In genomic region chr7:119795311-119795710, GRCm38 (mm10) we compare ENCODE assay signal across 10 mouse cellular contexts. TPM values are rescaled to one million over a fixed set of nuclear protein-coding genes. Genes with fewer than 3 reads are reported as not detected.
A peak's percentile ranks its signal among the peaks of the same experiment; 100 is the strongest.
DNase-seq lines count a peak whose midpoint lies in the region; ATAC-seq lines count a peak whose summit lies in the region.
"Had no signal": no experiment of that assay in that cellular context is flagged by ENCODE, and none has a peak within 500 bp of the region (broad histone marks: within the 10 kb centered on the region; RNA-seq: fewer than 3 reads in every experiment).

No protein-coding gene starts in this region.

- no peak overlapping the region for H3K9ac ChIP-seq in neural tube, embryonic 11.5 days (ENCODE audit: low read length)
- H3K9ac ChIP-seq in liver, embryonic 13.5 days, result peak overlapping the region; percentile 33

- intact Hi-C loops in gastrocnemius, postnatal 14 days (cut with DNase I; ENCODE audit: low total_unique reads), result no loop called here

- H3K4me1 ChIP-seq in neural tube, embryonic 11.5 days (ENCODE audit: control insufficient read depth, insufficient read depth, low read length), result no peaks in the 10 kb centered on the region; the same call in 1 of the 2 replicates
- peaks cover 21% of the 10 kb centered on the region for H3K4me1 ChIP-seq in liver, embryonic 13.5 days (replicated peaks)

- H3K27ac ChIP-seq in neural tube, embryonic 11.5 days (ENCODE audit: low read depth, low read length), result no peak overlapping the region
- H3K27ac ChIP-seq in liver, embryonic 13.5 days, result peak overlapping the region; percentile 3; the same call in 1 of the 2 replicates

- no peak for ATAC-seq in neural tube, embryonic 11.5 days (ENCODE audit: insufficient read depth, low FRiP score, low TSS enrichment)
- peak; percentile 59 for ATAC-seq in liver, embryonic 13.5 days (ENCODE audit: low read depth)
- ATAC-seq in monocyte, adult 5-6 weeks (replicated peaks; ENCODE audit: insufficient number of reproducible peaks, low FRiP score, low TSS enrichment, poor library complexity, severe bottlenecking), result no peak

- H3K4me3 ChIP-seq in neural tube, embryonic 11.5 days (ENCODE audit: low read depth, low read length), result 0 out of 2 replicates have a peak overlapping the region, but pooled peaks have one; percentile 6
- peak overlapping the region; percentile 44 for H3K4me3 ChIP-seq in liver, embryonic 13.5 days (replicated peaks)

- H3K9me3 ChIP-seq in neural tube, embryonic 11.5 days (ENCODE audit: control insufficient read depth, low read length), result no peaks in the 10 kb centered on the region
- no peaks in the 10 kb centered on the region for H3K9me3 ChIP-seq in liver, embryonic 13.5 days (replicated peaks)

- H3K27me3 ChIP-seq in neural tube, embryonic 11.5 days (ENCODE audit: control insufficient read depth, insufficient read depth, low read length), result no peaks in the 10 kb centered on the region
- no peaks in the 10 kb centered on the region for H3K27me3 ChIP-seq in liver, embryonic 13.5 days

- H3K36me3 ChIP-seq in neural tube, embryonic 11.5 days (ENCODE audit: control insufficient read depth, insufficient read depth, low read length), result 0 out of 2 replicates have a peak, but pooled peaks cover 2% of the 10 kb centered on the region
- H3K36me3 ChIP-seq in liver, embryonic 13.5 days, result peaks cover 15% of the 10 kb centered on the region

- peak overlapping the region; percentile 39 for H3K4me2 ChIP-seq in neural tube, embryonic 11.5 days (ENCODE audit: low read depth)
- H3K4me2 ChIP-seq in liver, embryonic 13.5 days, result peak overlapping the region; percentile 56

- peak; percentile 10 for DNase-seq in embryo, embryonic 10.5 days (ENCODE audit: low spot score)
- DNase-seq in embryo, embryonic 11 days, result no peak
- no peak for DNase-seq in neural tube, embryonic 11.5 days (ENCODE audit: low spot score)
- no peak for DNase-seq in neural tube, embryonic 10.5 days (ENCODE audit: extremely low spot score, low spot score)
- DNase-seq in liver, embryonic 13.5 days, result no peak
- no peak for DNase-seq in gastrocnemius, postnatal 14 days
- DNase-seq in cerebellum, postnatal 14 days, result no peak
- DNase-seq: gastrocnemius, postnatal 10 days had no signal

RNA-seq across cellular contexts. Expression of gene Eri2, which starts 1.5 kb away (rescaled TPM):
- 33.2 and 33.5 TPM in 2 replicates for polyA plus RNA-seq in neural tube, embryonic 11.5 days (2014; fragmentation: Nextera tagmentation; extraction: Ambion mirVana)
- 12.4 and 15.9 TPM in 2 replicates for polyA plus RNA-seq in liver, embryonic 13.5 days (2015; fragmentation: Nextera tagmentation; extraction: Ambion mirVana)
- 1.6 to 4.3 TPM (median 2.9 TPM) in 3 replicates for total RNA-seq in monocyte, adult 5-6 weeks (2017)
- total RNA-seq in gastrocnemius, postnatal 14 days (2021), result 1 to 10 TPM; 2.0 to 2.1 TPM

RNA-seq across cellular contexts. Expression of gene Rexo5, which starts 1.5 kb away (rescaled TPM):
- polyA plus RNA-seq in neural tube, embryonic 11.5 days (2014; fragmentation: Nextera tagmentation; extraction: Ambion mirVana), result 16.3 and 27.3 TPM in 2 replicates
- 10.7 and 10.8 TPM in 2 replicates for polyA plus RNA-seq in liver, embryonic 13.5 days (2015; fragmentation: Nextera tagmentation; extraction: Ambion mirVana)
- 9.6 to 61.3 TPM (median 56.9 TPM) in 3 replicates for total RNA-seq in monocyte, adult 5-6 weeks (2017)
- total RNA-seq in gastrocnemius, postnatal 14 days (2021), result under 1 TPM; 0.49 to 0.62 TPM

RNA-seq across cellular contexts. Expression of gene Acsm3, which starts 34.6 kb away (rescaled TPM):
- polyA plus RNA-seq in neural tube, embryonic 11.5 days (2014; fragmentation: Nextera tagmentation; extraction: Ambion mirVana), result 0.08 and 0.37 TPM in 2 replicates
- polyA plus RNA-seq in liver, embryonic 13.5 days (2015; fragmentation: Nextera tagmentation; extraction: Ambion mirVana), result 0.93 and 1.7 TPM in 2 replicates
- total RNA-seq in monocyte, adult 5-6 weeks (2017), result 1.6 TPM in 1 of 3 replicates, not detected in the others
- not detected for total RNA-seq in gastrocnemius, postnatal 14 days (2021)
- total RNA-seq: left cerebral cortex, postnatal 10 days had no signal
